Mouse (Mus musculus) liver, adult 2 months (tissue): ENCODE data around the gene Ube2h.

Experiments used
- CTCF ChIP-seq: fragments of 200-500 bp; IDR thresholded peaks from 2 replicates; pipeline ENCODE4 v1.5.1; 2011; ENCODE audit warnings: low read depth, low read length, control low read depth
- POLR2A ChIP-seq: fragments of 200-500 bp; IDR thresholded peaks from 2 replicates; pipeline ENCODE4 v1.6.1; 2011; ENCODE audit warnings: low read length, control low read depth; ENCODE audit not compliant: insufficient read depth; ENCODE audit errors: extremely low read depth

DNA sequence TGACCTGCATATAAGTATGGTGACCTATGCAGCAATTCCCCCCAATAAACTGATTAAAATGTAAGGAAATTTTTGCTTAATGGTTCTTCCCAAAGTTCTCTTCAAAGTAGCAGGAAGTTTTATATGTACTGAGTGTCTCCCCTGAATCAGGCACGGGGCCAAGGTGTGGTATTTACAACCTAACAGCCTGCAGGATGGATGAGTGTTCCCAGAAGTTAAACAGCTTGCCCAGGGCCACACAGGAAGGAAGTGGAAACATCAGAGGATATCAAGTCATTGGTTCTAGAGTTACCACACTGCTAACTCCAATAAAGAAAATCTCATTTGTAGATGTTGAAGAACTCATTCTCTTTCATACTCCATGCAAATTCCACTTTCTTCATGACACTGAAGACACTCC is 7.7 kb upstream of the Ube2h start:
- TF ChIP-seq CTCF (no peak), POLR2A (no peak)
